Mouse (Mus musculus): Measurements from ENCODE around the gene Cnn1.

DNA sequence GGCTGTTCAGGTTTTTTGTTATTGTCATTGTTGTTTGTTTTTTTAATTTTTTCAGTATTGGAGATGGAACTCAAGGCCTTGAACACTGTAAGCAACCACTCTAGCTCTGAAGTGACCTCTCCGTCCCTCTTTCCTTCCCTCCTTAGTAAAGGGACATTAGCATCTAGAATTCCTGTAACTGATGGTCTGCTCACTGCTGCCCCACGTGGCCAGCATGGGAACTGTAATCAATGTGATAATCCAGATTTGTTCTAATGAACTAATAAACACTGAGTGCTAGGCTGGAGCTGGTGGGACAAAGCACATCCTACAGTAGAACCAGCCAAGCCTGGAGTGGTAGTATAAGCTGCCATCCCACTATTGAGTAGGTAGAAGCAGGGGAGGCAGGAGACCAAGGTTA is 39.5 kb downstream of the Cnn1 start:
- TF ChIP-seq CTCF (IDR thresholded peaks at IDR 0.05; ENCODE audit: low read depth) (peak; percentile 98), EP300 (IDR thresholded peaks at IDR 0.05; ENCODE audit: low read depth) (no peak)
